Mouse (Mus musculus) liver, embryonic 13.5 days (tissue): ENCODE measurements around the gene Slc35a2. TPM values are rescaled to one million over a fixed set of nuclear protein-coding genes. Genes with fewer than 3 reads are reported as not detected.

Experiments
- ATAC-seq: fragments of 200-750 bp; cut with Nextera tagmentation; 2 replicates; pipeline ENCODE4 v1.8.0; 2017; ENCODE audit warnings: low read depth, mild to moderate bottlenecking, moderate number of reproducible peaks, moderate library complexity
- DNase-seq: peaks from one replicate; pipeline ENCODE4 v3.0.0; 2022
- H3K27ac ChIP-seq: fragments of 300-500 bp; sonication (generic); 2 replicates; pipeline ENCODE4 v1.5.1; 2015; ENCODE audit warnings: moderate library complexity, mild to moderate bottlenecking, inconsistent platforms
- H3K27me3 ChIP-seq: fragments of 300-500 bp; sonication (generic); 2 replicates; pipeline ENCODE4 v1.6.1; 2015; ENCODE audit warnings: mild to moderate bottlenecking, inconsistent platforms
- H3K36me3 ChIP-seq: fragments of 300-500 bp; sonication (generic); 2 replicates; pipeline ENCODE4 v1.6.1; 2015; ENCODE audit warnings: mild to moderate bottlenecking, inconsistent platforms
- H3K4me1 ChIP-seq: fragments of 300-500 bp; sonication (generic); replicated peaks from 2 replicates; pipeline ENCODE4 v1.6.1; 2015; ENCODE audit warnings: inconsistent platforms
- H3K4me2 ChIP-seq: fragments of 300-500 bp; sonication (generic); 2 replicates; pipeline ENCODE4 v1.6.1; 2015; ENCODE audit warnings: inconsistent platforms, mild to moderate bottlenecking, moderate library complexity
- H3K4me3 ChIP-seq: fragments of 300-500 bp; sonication (generic); replicated peaks from 2 replicates; pipeline ENCODE4 v1.5.1; 2015; ENCODE audit warnings: mild to moderate bottlenecking, inconsistent platforms
- H3K9ac ChIP-seq: fragments of 300-500 bp; sonication (generic); 2 replicates; pipeline ENCODE4 v1.6.1; 2015; ENCODE audit warnings: mild to moderate bottlenecking, inconsistent platforms
- H3K9me3 ChIP-seq: fragments of 300-500 bp; sonication (generic); replicated peaks from 2 replicates; pipeline ENCODE4 v1.6.1; 2016; ENCODE audit warnings: inconsistent platforms
- WGBS: fragments of 180-500 bp; shearing (Covaris S2); methylation state at CpG from one replicate; pipeline ENCODE4 v1.1.7; 2015; ENCODE audit not compliant: insufficient replicate concordance; 5-methylcytosine and 5-hydroxymethylcytosine counted together
- polyA plus RNA-seq: library from polyadenylated mRNA; unstranded; fragments of >200 nt; fragmentation: Nextera tagmentation; extraction: Ambion mirVana; gene quantifications from 2 replicates; pipeline ENCODE4 v1.2.1, GENCODE M21; 2015

The Slc35a2 gene
- 17.1 and 17.8 TPM in 2 replicates for polyA plus RNA-seq

GRCm38 (mm10) chrX:7883841-7884567, at the start of gene Slc35a2:
Gene Slc35a2, plus strand, starts transcription at chrX:7884028.
- peak; percentile 95 for ATAC-seq
- Histone ChIP-seq H3K4me3 (peak within 1 kb of the TSS; percentile 72), H3K27ac (peak within 1 kb of the TSS; percentile 63), H3K36me3 (no peaks in the 10 kb centered on the region), H3K4me2 (peak within 1 kb of the TSS; percentile 75), H3K9ac (peak within 1 kb of the TSS; percentile 66), H3K27me3 (no peaks in the 10 kb centered on the region), H3K9me3 (no peaks in the 10 kb centered on the region), H3K4me1 (peaks cover 19% of the 10 kb centered on the region)
- DNase-seq = peak; percentile 77
- 7% methylated on average over 47 of the region's 49 CpGs for WGBS

GRCm38 (mm10) chrX:7837146-7837545, 46.7 kb upstream of the Slc35a2 start:
- peaks cover 56% of the 10 kb centered on the region for H3K4me1 ChIP-seq
- DNase-seq (peak; percentile 41), ATAC-seq (peak; percentile 74)
- WGBS = 38% methylated on average over 1 of the region's 1 CpGs
- H3K27me3 ChIP-seq = no peaks in the 10 kb centered on the region
- H3K9ac ChIP-seq = peak overlapping the region; percentile 59
- peak overlapping the region; percentile 10; the same call in 1 of the 2 replicates for H3K4me3 ChIP-seq
- peak overlapping the region; percentile 50 for H3K4me2 ChIP-seq
- peak overlapping the region; percentile 96 for H3K27ac ChIP-seq
- no peaks in the 10 kb centered on the region for H3K9me3 ChIP-seq
- H3K36me3 ChIP-seq = no peaks in the 10 kb centered on the region

- 7% methylated on average over 7 of the region's 7 CpGs for whole genome bisulfite sequencing
- Histone ChIP-seq H3K27ac (peak overlapping the region; percentile 86), H3K27me3 (no peaks in the 10 kb centered on the region), H3K4me3 (peak overlapping the region; percentile 43), H3K4me2 (peak overlapping the region; percentile 54), H3K4me1 (peaks cover 73% of the 10 kb centered on the region), H3K9me3 (no peaks in the 10 kb centered on the region), H3K9ac (peak overlapping the region; percentile 36; the same call in 1 of the 2 replicates), H3K36me3 (peaks cover 20% of the 10 kb centered on the region)
- DNase-seq (no peak), ATAC-seq (no peak)
Measured at GRCm38 (mm10) chrX:7840842-7841162, 43.0 kb upstream of the Slc35a2 start.

- H3K27ac ChIP-seq = peak within 1 kb of the TSS; percentile 96
- no peaks in the 10 kb centered on the region for H3K9me3 ChIP-seq
- H3K9ac ChIP-seq = peak within 1 kb of the TSS; percentile 92
- peak within 1 kb of the TSS; percentile 86 for H3K4me3 ChIP-seq
- no peaks in the 10 kb centered on the region for H3K27me3 ChIP-seq
- peaks cover 71% of the 10 kb centered on the region for H3K4me1 ChIP-seq
- 8% methylated on average over 73 of the region's 74 CpGs for WGBS
- H3K36me3 ChIP-seq = peaks cover 20% of the 10 kb centered on the region
- H3K4me2 ChIP-seq = peak within 1 kb of the TSS; percentile 72
- DNase-seq (peak; percentile 93), ATAC-seq (peak; percentile 88)
Measured at GRCm38 (mm10) chrX:7841163-7842162, 42.4 kb upstream of the Slc35a2 start, which contains the start of gene Otud5. Gene Otud5, plus strand, starts transcription at chrX:7841364.

GRCm38 (mm10) chrX:7842318-7842717, 41.5 kb upstream of the Slc35a2 start:
- 14% methylated on average over 37 of the region's 42 CpGs for WGBS
- DNase-seq (peak; percentile 24), ATAC-seq (no peak)
- H3K27ac ChIP-seq = peak overlapping the region; percentile 96
- H3K4me3 ChIP-seq = peak overlapping the region; percentile 86
- no peaks in the 10 kb centered on the region for H3K27me3 ChIP-seq
- H3K9me3 ChIP-seq = no peaks in the 10 kb centered on the region
- H3K36me3 ChIP-seq = peaks cover 24% of the 10 kb centered on the region
- H3K4me2 ChIP-seq = peak overlapping the region; percentile 72
- H3K9ac ChIP-seq = peak overlapping the region; percentile 92
- H3K4me1 ChIP-seq = peaks cover 67% of the 10 kb centered on the region

- Histone ChIP-seq H3K9me3 (no peaks in the 10 kb centered on the region), H3K4me2 (no peak overlapping the region), H3K27ac (no peak overlapping the region), H3K9ac (no peak overlapping the region), H3K36me3 (peaks cover 63% of the 10 kb centered on the region), H3K4me3 (no peak overlapping the region), H3K4me1 (peaks cover 35% of the 10 kb centered on the region), H3K27me3 (no peaks in the 10 kb centered on the region)
- DNase-seq (no peak), ATAC-seq (no peak)
- WGBS = 69% methylated on average over 2 of the region's 2 CpGs
Measured at GRCm38 (mm10) chrX:7847845-7848244, 36.0 kb upstream of the Slc35a2 start.

- Histone ChIP-seq H3K4me2 (no peak overlapping the region), H3K4me3 (no peak overlapping the region), H3K4me1 (peaks cover 9% of the 10 kb centered on the region), H3K9ac (no peak overlapping the region), H3K27ac (no peak overlapping the region), H3K27me3 (no peaks in the 10 kb centered on the region), H3K9me3 (no peaks in the 10 kb centered on the region), H3K36me3 (peaks cover 61% of the 10 kb centered on the region)
- 13% methylated on average over 2 of the region's 2 CpGs for WGBS
- DNase-seq (no peak), ATAC-seq (no peak)
Measured at GRCm38 (mm10) chrX:7854578-7854977, 29.2 kb upstream of the Slc35a2 start.

- H3K36me3 ChIP-seq = peaks cover 38% of the 10 kb centered on the region
- no peak overlapping the region for H3K4me2 ChIP-seq
- peak; percentile 68 for ATAC-seq
- H3K27ac ChIP-seq = 0 out of 2 replicates have a peak overlapping the region, but pooled peaks have one; percentile 6
- H3K4me3 ChIP-seq = no peak overlapping the region
- no peaks in the 10 kb centered on the region for H3K27me3 ChIP-seq
- no peak overlapping the region for H3K9ac ChIP-seq
- peaks cover 31% of the 10 kb centered on the region for H3K4me1 ChIP-seq
- no peaks in the 10 kb centered on the region for H3K9me3 ChIP-seq
- 31% methylated on average over 3 of the region's 3 CpGs for WGBS
- no peak for DNase-seq
Measured at GRCm38 (mm10) chrX:7859191-7859753, 24.6 kb upstream of the Slc35a2 start.

GRCm38 (mm10) chrX:7863181-7863580, 20.6 kb upstream of the Slc35a2 start:
- Histone ChIP-seq H3K27ac (no peak overlapping the region), H3K36me3 (peaks cover 34% of the 10 kb centered on the region), H3K27me3 (no peaks in the 10 kb centered on the region), H3K9me3 (no peaks in the 10 kb centered on the region), H3K4me2 (no peak overlapping the region), H3K4me3 (no peak overlapping the region), H3K9ac (no peak overlapping the region), H3K4me1 (peaks cover 44% of the 10 kb centered on the region)
- 83% methylated on average over 1 of the region's 1 CpGs for WGBS
- no peak for DNase-seq
- ATAC-seq = no peak

GRCm38 (mm10) chrX:7864551-7864950, 19.3 kb upstream of the Slc35a2 start:
- ATAC-seq = no peak

GRCm38 (mm10) chrX:7865343-7865742, 18.5 kb upstream of the Slc35a2 start:
- no peak overlapping the region for H3K27ac ChIP-seq

More at GRCm38 (mm10) chrX:7864551-7864950, 19.3 kb upstream of the Slc35a2 start:
- Histone ChIP-seq H3K4me2 (no peak overlapping the region), H3K4me1 (peaks cover 36% of the 10 kb centered on the region), H3K9me3 (no peaks in the 10 kb centered on the region), H3K36me3 (peaks cover 31% of the 10 kb centered on the region), H3K27ac (no peak overlapping the region), H3K4me3 (no peak overlapping the region), H3K27me3 (no peaks in the 10 kb centered on the region), H3K9ac (no peak overlapping the region)
- DNase-seq = no peak
- WGBS = 56% methylated on average over 3 of the region's 3 CpGs

More at GRCm38 (mm10) chrX:7865343-7865742, 18.5 kb upstream of the Slc35a2 start:
- Histone ChIP-seq H3K9me3 (no peaks in the 10 kb centered on the region), H3K36me3 (peaks cover 33% of the 10 kb centered on the region), H3K4me1 (peaks cover 28% of the 10 kb centered on the region), H3K4me3 (no peak overlapping the region), H3K4me2 (no peak overlapping the region), H3K27me3 (no peaks in the 10 kb centered on the region), H3K9ac (no peak overlapping the region)
- ATAC-seq = no peak
- no peak for DNase-seq
- WGBS = 39% methylated on average over 2 of the region's 2 CpGs
